Mouse (Mus musculus) gastrocnemius, adult 2 months (tissue): ENCODE data around the gene Gm8237. TPM values are rescaled to one million over a fixed set of nuclear protein-coding genes. Genes with fewer than 3 reads are reported as not detected.
"Not testable (repeated sequence)": the region's sequence is repeated elsewhere in the genome, so short reads cannot be mapped to it uniquely, and the experiment has no call there.

Source experiments
- DNase-seq: peaks from one replicate; pipeline ENCODE4 v3.0.0; 2022
- H3K27ac ChIP-seq: fragments of 200-600 bp; 2 replicates; pipeline ENCODE4 v1.8.1; 2022; ENCODE audit warnings: mild to moderate bottlenecking
- H3K4me3 ChIP-seq: fragments of 200-600 bp; 2 replicates; pipeline ENCODE4 v1.8.1; 2022; ENCODE audit warnings: mild to moderate bottlenecking, moderate library complexity
- CTCF ChIP-seq: fragments of 200-600 bp; IDR thresholded peaks from 2 replicates; pipeline ENCODE4 v1.8.1; 2022; ENCODE audit warnings: antibody characterized with exemption, mild to moderate bottlenecking, moderate library complexity
- intact Hi-C: fragments of 180-260 bp; cut with DNase I; formaldehyde crosslinking; loops from one replicate; pipeline ENCODE4 v1.15.1; 2025
- long read RNA-seq, 2 experiments: library from polyadenylated mRNA; stranded (forward); transcript quantifications; one replicate each; pipeline ENCODE4 v2.0.0; 2021
- total RNA-seq, 2 experiments: library from RNA; stranded (reverse); gene quantifications; 2 replicates each; pipeline ENCODE4 v1.2.3; 2021

The Gm8237 gene
- total RNA-seq: under 1 TPM in 1 of 2 experiments, not detected in 1; 0.31 TPM
- long read RNA-seq, experiment 1: 0 reads
- long read RNA-seq, experiment 2: 0 reads

- intact Hi-C loops, H3K27ac ChIP-seq, DNase-seq: not testable (repeated sequence)
- peak within 1 kb of the TSS; percentile 60 for H3K4me3 ChIP-seq
These were observed at the start of gene Gm8237 for GRCm38 (mm10) chr14:5880241-5880640. Gene Gm8237, minus strand, starts transcription at chr14:5880382.

- H3K27ac ChIP-seq, DNase-seq, intact Hi-C loops, H3K4me3 ChIP-seq: not testable (repeated sequence)
These were observed 43.1 kb upstream of the Gm8237 start for GRCm38 (mm10) chr14:5923276-5923675.

- H3K27ac ChIP-seq, H3K4me3 ChIP-seq, intact Hi-C loops, DNase-seq: not testable (repeated sequence)
These were observed 38.3 kb upstream of the Gm8237 start for GRCm38 (mm10) chr14:5918330-5918942.

- H3K27ac ChIP-seq, H3K4me3 ChIP-seq, intact Hi-C loops, DNase-seq: not testable (repeated sequence)
These were observed 33.5 kb upstream of the Gm8237 start for GRCm38 (mm10) chr14:5913701-5914100.

- H3K4me3 ChIP-seq: peak overlapping the region; percentile 60
- intact Hi-C loops, DNase-seq, H3K27ac ChIP-seq: not testable (repeated sequence)
These were observed 391 bp downstream of the Gm8237 start for GRCm38 (mm10) chr14:5879791-5880190.

GRCm38 (mm10) chr14:5879136-5879535 lies 1.0 kb downstream of the Gm8237 start:
- DNase-seq, intact Hi-C loops, H3K4me3 ChIP-seq, H3K27ac ChIP-seq: not testable (repeated sequence)
- peak; percentile 33 for TF ChIP-seq CTCF

GRCm38 (mm10) chr14:5855911-5856310 lies 24.3 kb downstream of the Gm8237 start:
- DNase-seq, H3K4me3 ChIP-seq, H3K27ac ChIP-seq, intact Hi-C loops: not testable (repeated sequence)

GRCm38 (mm10) chr14:5830229-5830628 lies 50.0 kb downstream of the Gm8237 start, which contains the start of gene Gm3424:
Gene Gm3424, minus strand, starts transcription at chr14:5830329.
- DNase-seq, intact Hi-C loops, H3K4me3 ChIP-seq, H3K27ac ChIP-seq: not testable (repeated sequence)

GRCm38 (mm10) chr14:5812699-5813356 lies 67.4 kb downstream of the Gm8237 start:
- DNase-seq, intact Hi-C loops, H3K27ac ChIP-seq, H3K4me3 ChIP-seq: not testable (repeated sequence)

Other genes with a start within 250 kb of the Gm8237 start
- gene Gm8265, start 247.4 kb downstream of the Gm8237 start, total RNA-seq: not detected
- gene Gm9603, start 192.9 kb downstream of the Gm8237 start, total RNA-seq: not detected
- under 1 TPM in 1 of 2 experiments, not detected in 1; 0.47 TPM for gene Gm3373, start 138.8 kb downstream of the Gm8237 start, total RNA-seq
- not detected for gene Gm3383, start 72.4 kb downstream of the Gm8237 start, total RNA-seq
- gene Gm3424, start 50.1 kb downstream of the Gm8237 start, total RNA-seq: not detected
- gene Gm3248, start 81.4 kb upstream of the Gm8237 start, total RNA-seq: under 1 TPM in 1 of 2 experiments, not detected in 1; 0.20 TPM
- gene Gm3453, start 98.8 kb upstream of the Gm8237 start, total RNA-seq: not detected
- not detected for gene Gm6337, start 177.9 kb upstream of the Gm8237 start, total RNA-seq
- gene Gm8206, start 213.6 kb upstream of the Gm8237 start, total RNA-seq: under 1 TPM in 1 of 2 experiments, not detected in 1; 0.53 TPM
- gene Gm3468, start 228.3 kb upstream of the Gm8237 start, total RNA-seq: not detected
- gene Gm3476, start 245.4 kb upstream of the Gm8237 start, total RNA-seq: not detected